Mouse (Mus musculus) frontal cortex, adult 2 months (tissue): Measurements from ENCODE around the gene 2610528A11Rik. TPM values are rescaled to one million over a fixed set of nuclear protein-coding genes. Genes with fewer than 3 reads are reported as not detected.
"Not testable (repeated sequence)": the region's sequence is repeated elsewhere in the genome, so short reads cannot be mapped to it uniquely, and the experiment has no call there.

Experiments
- DNase-seq, 2 experiments: peaks; one replicate each; pipeline ENCODE4 v3.0.0; 2022; ENCODE audit warnings: low spot score in 1 of 2; ENCODE audit errors: extremely low spot score in 1 of 2
- polyA plus RNA-seq: library from polyadenylated mRNA; depleted of rRNA; stranded (reverse); fragments of >200 nt; gene quantifications from 2 replicates; pipeline ENCODE4 v1.2.3, GENCODE M21; 2012; rRNA removed

Gene 2610528A11Rik
- polyA plus RNA-seq: 2.9 and 4.0 TPM in 2 replicates

DNA sequence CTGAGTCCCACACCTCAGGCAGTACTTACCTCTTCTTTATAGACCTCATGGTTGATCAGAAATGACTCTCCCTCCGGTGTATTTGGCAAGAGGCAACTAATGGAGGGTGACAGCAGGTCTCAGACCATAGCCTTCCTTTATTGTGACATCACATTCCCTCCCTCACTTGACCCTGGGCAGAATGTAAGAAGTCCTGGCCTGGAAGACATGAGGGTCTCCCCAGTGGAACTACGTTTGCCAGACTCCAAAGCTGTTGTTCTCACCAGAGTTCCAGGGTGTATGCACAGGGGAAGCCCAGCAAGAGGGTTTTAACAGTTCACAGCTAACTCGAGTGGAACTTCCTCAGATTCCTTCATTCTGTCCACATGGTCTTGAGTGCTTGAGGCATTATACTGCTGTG, at the start of gene 2610528A11Rik:
Gene 2610528A11Rik, minus strand, starts transcription at position 101 of the 400 bp plus-strand sequence.
- DNase-seq: no peak

GRCm38 (mm10) chr14:37163277-37163956, 49.6 kb upstream of the 2610528A11Rik start:
- DNase-seq: no peak

- no peak for DNase-seq
Observed at GRCm38 (mm10) chr14:37154391-37154790, 40.6 kb upstream of the 2610528A11Rik start.

GRCm38 (mm10) chr14:37139051-37139710, 25.4 kb upstream of the 2610528A11Rik start:
- no peak for DNase-seq

DNA sequence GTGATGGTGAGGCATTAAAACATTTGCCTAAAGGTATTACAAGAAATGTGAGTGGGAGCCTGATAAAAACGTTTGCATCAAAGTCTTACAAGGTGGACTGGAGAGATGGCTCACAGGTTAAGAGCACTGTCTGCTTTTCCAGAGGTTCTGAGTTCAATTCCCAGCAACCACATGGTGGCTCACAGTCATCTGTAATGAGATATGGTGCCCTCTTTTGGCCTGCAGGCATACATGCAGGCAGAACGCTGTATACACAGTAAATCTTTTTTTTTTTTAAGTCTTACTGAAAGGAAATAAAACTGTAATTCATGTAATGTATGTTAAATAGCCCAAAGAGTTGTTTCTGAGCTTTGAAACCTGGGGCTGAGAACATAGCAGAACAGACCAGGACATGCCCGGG, 23.8 kb upstream of the 2610528A11Rik start:
- DNase-seq: not testable (repeated sequence)

DNA sequence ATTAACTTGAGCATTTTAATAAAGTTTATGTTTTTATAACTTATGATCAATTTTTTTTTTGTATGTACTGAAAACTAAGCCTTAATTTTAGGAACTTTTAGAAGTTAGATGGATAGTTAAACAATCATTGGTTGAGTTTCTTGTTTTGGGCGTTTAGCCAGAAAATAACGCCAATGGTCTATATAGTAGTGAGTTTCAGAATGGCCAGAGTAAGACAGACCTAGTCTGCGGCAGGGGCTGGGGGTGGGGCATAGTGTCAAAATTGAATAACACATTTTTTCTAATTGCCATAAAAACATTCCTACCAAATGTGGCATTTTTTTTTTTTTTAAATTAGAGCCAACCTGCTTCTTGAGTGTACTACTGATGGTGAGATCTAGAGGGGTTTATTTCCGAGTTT, 22.3 kb upstream of the 2610528A11Rik start:
- no peak for DNase-seq

DNA sequence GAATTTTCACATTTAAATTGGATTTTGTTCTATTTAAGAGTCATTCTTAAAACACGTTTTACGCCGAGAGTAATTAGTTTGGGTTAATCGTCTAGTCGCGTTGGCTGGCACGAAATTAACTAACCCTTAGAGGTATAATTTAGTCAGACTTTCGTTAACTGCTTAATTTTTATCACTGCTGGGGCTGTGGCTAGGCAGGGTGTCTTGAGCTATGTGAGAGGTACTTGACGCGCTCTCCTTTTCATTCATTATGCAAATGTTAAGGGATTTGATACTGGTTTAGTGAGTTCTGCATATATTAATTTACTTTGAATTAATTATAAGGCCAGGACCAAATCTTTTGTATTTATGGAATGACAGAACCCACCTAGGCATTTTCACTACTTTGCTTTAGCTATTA, 21.8 kb upstream of the 2610528A11Rik start:
- DNase-seq: no peak

GRCm38 (mm10) chr14:37135127-37135593, 21.3 kb upstream of the 2610528A11Rik start, which contains the start of gene Ghitm:
TSS of gene Ghitm (minus strand) at chr14:37135272.
- peak; percentile 99 for DNase-seq

DNA sequence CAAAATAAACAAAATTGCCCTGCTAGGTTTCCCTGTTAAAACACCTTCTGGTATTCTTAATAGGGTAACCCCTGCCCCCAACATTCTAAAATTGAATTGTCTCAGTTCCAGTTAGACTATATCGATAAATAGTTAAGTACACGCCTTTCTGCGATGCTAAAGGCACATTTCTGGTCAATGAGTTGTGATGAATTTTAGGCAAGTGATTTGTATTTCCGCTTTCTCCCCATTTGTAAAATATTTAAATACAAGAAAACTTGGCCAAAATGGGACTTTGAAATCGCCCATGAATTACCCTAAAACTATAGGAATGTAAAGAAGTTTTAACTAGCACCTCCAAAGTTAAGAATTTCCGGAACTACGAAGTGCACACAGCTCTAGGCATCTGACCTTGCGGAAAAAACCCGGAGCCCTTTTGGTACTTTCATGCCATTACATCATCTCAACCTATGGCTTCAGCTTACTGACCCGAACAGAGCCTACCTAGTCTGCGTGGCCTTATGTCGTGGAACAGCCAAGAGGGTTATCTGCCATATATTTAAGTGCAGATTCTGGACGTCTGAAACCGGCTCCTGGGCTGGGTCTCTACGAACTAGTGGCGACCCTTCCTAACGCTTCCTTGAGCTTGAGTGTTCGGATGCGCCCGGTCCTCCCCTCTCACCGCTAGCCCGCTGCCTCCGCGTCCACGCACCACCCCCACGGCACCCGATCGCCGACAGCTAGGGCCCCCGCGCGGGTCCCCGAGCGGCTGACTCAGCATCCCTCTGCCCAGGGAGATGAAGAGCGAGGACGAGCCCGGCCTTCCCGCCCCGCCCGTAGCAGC, 20.7 kb upstream of the 2610528A11Rik start:
- no peak for DNase-seq

DNA sequence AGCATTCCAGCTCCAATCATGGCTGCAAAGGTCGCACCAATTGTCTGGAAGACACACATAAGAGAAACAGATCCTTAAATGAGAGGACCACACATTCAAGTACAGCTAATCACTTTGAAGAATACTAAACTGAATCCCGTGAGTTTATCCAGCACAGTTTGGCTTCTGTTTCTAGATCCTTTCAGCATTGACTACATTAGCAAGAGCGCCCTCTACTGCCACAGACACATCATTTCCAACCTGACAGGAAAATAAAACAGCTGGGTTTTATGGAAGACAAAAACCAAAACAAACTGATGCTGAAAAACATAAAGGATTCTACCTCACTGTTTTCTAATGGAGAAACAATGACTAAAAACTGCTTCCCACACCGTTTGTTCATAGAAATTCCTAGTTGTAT, 13.8 kb upstream of the 2610528A11Rik start:
- DNase-seq: peak in 1 of 2 experiments; percentile 72

DNA sequence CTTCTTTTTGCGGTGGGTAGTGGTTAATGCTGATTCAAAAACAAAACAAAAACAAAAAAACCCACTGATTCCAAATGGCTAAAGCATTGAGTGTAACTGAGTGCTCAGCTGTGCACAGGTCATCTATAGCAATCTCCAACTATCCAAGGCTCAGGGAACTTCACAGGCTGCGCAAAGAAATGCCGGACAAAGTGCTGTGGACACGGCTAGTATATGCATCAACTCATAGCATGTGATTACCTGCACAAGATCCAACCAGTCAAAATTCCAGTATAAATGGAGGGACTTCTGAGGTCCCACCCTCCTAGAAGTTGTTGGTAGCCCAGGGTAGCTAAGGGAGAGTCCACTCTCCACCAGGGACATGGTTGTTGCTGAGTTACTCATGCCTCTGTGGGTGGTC, 5.4 kb upstream of the 2610528A11Rik start:
- DNase-seq: no peak

GRCm38 (mm10) chr14:37112931-37113330, 891 bp downstream of the 2610528A11Rik start:
- DNase-seq: no peak

- DNase-seq: no peak
Observed at GRCm38 (mm10) chr14:37111371-37111770, 2.5 kb downstream of the 2610528A11Rik start.

GRCm38 (mm10) chr14:37110456-37110855, 3.4 kb downstream of the 2610528A11Rik start:
- DNase-seq: no peak

DNA sequence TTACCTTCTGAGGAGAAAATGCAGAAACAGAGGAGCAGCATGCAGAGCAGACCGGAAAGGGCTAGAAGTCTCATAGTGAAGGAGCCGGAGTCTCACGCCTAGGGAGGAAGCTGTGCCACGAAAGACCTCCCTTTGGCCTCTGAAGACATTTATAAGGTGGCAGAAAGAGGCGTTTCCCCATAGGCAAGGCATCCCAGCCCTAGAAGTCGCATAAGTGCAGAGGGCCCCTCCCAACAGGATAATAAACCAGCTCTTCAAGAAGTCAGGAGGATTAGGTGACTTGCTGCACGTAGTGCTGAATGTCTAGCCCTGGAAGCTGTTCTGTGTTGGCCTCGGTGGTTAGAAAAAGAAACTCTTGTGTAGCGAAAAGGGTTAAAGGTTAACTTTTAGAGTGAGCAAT, 3.8 kb downstream of the 2610528A11Rik start:
- DNase-seq: no peak

DNA sequence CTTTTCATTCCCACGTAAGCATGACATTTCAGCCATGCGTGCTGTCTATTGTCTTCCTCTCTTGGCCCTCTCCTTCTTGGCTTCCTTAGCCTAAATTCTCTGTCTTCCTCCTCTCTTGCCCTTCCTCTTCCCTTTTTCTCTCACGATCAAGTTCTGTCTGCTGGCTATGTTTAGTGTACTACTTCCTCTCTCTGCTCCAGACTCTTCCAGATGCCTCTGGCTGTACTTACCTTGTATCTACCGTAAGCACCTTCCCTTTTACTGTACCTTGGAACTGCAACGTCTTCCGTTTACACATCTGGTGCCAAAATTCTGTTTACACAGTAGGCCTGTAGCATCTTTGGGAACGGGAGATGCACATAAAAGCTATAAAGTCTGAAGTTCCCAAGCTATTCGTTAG, 4.4 kb downstream of the 2610528A11Rik start:
- no peak for DNase-seq

DNA sequence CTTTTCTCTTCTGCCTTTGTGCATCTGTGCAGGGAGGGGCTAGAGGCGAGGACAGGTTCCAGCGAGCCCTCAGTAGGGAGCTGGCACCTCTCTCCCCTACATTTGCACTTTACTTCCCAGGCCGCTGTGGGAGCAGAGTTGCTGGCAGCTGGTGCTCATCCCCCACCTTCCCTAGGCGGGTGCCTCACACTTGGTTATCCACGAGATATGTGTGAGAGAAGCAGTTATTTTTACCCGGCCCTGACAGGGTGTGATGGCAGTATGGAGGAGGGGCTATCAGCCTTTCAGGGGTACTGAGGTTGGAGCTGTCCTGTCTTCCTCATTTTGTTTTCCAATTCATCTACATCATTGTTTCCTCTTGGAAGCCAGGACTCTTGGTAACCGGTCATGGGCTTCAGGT, 8.0 kb downstream of the 2610528A11Rik start:
- DNase-seq: peak; percentile 48

- no peak for DNase-seq
Observed at GRCm38 (mm10) chr14:37104747-37105146, 9.1 kb downstream of the 2610528A11Rik start.

- no peak for DNase-seq
Observed at GRCm38 (mm10) chr14:37102484-37102883, 11.3 kb downstream of the 2610528A11Rik start.

- DNase-seq: no peak
Observed at GRCm38 (mm10) chr14:37101531-37101930, 12.3 kb downstream of the 2610528A11Rik start.

DNA sequence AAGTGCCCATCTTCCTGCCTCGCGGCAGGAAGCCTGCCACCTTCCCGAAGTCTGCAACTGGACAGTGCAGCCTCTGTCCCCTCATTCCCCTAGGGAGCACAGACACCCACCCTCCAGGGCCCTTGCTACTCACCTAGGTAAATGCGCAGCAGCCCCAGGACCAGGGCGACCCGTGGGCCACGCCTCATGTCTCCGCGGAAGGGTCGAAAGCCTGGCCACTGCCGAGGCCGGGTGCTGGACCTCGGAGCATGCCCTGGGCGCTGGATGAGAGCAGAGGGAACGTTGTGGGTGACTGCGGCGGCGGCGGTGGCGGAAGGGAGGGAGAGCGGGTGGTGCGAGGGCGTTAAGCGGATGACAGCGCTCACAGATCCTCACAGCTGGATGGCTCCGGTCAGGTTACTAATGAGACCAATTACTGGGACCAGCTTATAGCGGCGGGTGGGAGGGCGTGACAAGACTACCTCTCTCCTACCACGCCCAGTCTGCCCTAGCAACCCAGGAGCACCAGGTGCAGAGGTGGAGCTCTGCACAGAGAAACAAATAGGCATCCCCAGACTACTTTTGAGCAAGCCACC, 15.8 kb downstream of the 2610528A11Rik start, which contains the start of gene Cdhr1:
Gene Cdhr1, minus strand, starts transcription at position 392 of the 575 bp plus-strand sequence.
- DNase-seq: peak in 1 of 2 experiments; percentile 30
